Mouse (Mus musculus) kidney, adult 11 months (tissue): ENCODE measurements around the gene Gh.

Experiments
- DNase-seq: peaks from one replicate; pipeline ENCODE4 v3.0.0; 2022

The Gh gene

DNA sequence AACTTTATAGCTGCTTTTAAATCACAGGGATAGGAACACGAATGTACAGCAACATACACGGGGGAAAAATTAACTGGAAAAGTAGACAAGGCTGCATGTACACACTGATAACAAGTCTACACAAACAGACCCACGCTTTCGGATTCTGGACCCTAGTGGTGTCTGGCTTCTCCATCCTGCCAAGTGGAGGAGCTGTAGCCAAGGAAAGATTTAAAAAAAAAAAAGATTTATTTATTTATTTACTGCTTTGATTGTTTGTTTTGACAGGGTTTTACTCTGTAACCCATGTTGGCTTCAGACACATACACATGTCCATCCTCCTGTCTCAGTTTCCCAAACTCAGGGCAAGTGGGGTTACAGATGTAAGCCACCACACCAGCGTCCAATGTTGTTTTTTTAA is 5.8 kb upstream of the Gh start:
- DNase-seq: no peak

GRCm38 (mm10) chr11:106306758-106307157 is 5.1 kb upstream of the Gh start:
- no peak for DNase-seq

DNA sequence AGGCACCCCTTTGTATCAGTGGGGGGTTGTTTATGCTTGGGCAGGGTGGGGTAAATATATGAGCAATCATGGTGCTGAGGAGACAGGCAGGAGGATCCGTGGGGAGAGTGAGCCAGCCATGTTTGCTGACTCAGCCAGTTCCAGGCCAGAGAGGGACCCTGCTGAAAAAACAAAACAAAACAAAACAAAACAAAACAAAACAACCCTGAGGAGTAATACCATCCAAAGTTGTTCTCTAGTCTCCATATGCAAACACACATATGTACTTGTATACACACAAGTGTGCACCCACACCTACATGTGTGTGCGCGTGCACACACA is 4.4 kb upstream of the Gh start:
- no peak for DNase-seq

- no peak for DNase-seq
These were observed 3.8 kb upstream of the Gh start for GRCm38 (mm10) chr11:106305348-106306064.

DNA sequence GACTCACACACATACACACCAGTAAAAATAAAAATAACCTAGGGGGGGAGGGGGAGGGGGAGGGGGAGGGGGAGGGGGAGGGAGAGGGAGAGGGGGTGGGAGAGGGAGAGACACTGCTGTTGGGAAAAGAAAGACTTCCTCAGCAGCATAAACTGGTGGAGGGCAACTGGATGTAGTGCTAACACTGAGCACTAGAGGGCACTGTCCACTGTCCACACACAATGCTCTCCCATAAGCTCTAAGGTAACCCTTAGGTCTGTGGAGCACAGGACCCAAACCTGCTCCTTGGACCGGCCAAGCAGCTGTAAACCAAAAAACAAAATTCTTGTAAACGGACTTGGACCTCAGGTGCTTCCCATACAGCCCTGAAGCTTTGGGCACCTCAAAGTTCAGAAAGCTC is 969 bp upstream of the Gh start:
- DNase-seq: peak; percentile 31

DNA sequence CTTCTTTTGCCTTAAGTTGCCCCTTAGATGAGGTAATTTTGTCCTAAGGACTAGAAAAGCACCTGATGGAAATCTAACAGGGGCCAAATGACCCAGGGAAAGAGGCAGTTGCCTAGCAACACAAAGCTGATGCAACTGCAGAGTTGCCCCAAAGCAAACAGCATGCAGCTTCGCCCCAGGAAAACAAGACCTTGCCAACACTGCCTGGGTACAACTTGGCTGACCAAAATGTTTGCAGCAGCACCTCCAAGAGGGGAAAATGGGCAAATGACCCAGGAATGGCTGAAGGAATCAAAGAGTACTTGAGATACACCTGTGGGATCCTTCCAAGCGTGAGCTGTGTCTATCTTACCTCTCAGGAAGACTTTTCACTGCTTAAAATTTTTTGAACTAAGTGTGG is 9.8 kb downstream of the Gh start:
- no peak for DNase-seq

DNA sequence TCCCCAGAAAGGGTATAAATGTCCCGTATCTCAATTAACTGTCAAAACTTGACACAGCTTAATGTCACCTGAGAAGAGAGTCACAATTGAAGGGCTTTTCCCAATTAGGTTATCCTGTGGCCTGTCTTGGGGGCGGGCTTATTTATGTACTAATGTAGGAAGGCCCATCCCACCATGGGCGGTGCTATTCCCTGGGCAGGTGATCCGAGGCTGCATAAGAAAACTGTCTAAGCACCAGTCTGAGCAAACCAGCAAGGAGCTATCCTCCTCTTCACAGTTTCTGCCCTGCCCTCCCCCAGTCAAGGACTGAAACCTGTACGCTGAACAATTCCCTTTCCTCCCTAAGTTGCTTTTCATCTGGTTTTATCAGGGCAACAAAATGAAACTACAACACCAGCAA is 11.3 kb downstream of the Gh start:
- no peak for DNase-seq

DNA sequence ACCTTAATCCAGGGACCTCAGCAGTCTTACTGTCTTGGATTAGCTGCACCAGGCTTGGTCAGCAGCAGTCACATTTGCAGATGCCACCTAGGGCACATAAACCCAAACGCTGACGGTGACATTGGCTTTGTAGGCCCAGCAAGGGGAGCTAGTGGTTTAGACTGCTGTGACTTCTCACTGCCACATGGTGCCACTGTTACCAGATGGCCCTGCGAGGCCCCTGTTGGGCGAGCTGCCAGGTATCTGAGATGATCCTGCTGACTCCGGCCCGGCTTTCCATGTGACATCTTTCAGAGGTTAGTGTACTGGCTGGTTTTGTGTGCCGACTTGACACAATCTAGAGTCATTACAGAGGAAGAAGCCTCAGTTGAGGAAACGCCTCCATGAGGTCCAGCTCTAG is 12.3 kb downstream of the Gh start:
- peak; percentile 52 for DNase-seq

GRCm38 (mm10) chr11:106286987-106287386 is 14.7 kb downstream of the Gh start:
- no peak for DNase-seq

DNA sequence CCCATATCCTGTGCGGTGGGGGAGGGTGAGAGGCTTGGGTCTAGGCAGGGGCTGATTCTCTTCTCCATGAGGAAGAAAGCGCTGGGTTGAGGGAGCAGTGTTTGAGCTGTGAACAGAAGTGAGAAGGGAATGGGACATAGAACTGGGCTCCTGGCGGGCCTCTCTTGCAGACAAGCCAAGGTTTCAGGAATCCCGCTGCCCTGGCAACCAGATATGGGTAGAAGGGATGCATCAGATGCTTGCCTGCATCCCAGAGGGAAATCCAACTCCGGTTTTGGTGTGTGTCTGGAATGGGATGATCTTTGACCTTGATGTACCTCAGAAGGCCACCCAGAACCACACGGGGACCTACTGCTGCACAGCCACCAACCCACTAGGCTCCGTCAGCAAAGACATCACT is 15.5 kb downstream of the Gh start:
- no peak for DNase-seq

DNA sequence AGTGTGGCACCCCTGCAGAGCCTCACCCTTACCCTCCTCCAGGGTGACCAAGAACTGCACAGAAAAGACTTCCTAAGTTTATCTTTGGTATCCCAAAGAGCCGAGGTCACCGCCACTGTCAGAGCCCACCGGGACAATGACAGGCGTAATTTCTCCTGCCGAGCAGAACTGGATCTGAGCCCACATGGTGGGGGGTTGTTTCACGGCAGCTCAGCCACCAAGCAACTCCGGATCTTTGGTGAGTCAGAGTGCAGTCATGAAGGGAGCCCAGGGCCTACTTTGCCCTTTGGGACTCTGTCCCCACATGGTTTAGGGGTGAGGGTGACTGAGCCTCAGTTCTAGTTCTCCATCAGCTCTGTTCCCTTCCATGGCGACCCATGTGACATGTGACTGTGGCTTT is 17.5 kb downstream of the Gh start:
- DNase-seq: no peak

DNA sequence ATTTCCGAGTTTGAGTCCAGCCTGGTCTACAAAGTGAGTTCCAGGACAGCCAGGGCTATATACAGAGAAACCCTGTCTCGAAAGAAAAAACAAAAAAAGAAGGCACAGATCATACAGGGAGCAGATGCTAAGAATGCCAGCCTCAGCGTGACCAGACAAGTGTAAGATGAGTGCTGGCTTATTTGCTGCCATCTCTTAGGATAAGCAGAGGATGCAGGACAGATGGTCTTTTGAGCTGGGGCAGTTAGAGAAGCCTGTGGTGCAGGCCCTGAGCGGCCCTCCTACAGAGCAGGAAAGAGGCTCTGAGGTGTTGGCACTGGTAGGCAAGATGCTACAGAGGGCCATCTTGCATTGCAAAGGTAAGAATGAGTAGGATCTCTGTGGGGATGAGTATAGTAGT is 18.3 kb downstream of the Gh start:
- DNase-seq: no peak

- no peak for DNase-seq
These were observed 19.2 kb downstream of the Gh start for GRCm38 (mm10) chr11:106282452-106282851.

DNA sequence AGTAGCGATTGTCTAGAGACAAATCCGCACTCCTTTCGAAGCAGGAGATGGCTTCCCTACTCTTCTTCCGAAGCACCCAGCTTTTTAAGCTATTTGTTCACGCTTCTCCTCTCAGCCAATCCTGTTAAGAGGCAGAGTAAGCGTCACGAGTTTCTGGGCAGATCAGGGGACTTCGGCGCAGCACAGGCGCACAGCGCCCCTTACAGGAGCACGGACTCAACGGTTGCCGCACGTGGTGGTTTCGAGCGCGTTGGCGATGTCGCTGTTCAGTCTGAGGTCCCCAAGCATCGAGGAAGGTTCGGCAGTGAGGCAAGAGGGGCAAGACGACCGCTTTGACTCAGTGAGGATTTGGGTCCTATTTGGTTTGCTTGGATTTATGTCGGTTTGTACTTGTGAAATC is 25.2 kb downstream of the Gh start, which contains the start of gene Tcam1:
Gene Tcam1 (plus strand): TSS at position 219 of the 400 bp plus-strand sequence.
- peak; percentile 90 for DNase-seq

DNA sequence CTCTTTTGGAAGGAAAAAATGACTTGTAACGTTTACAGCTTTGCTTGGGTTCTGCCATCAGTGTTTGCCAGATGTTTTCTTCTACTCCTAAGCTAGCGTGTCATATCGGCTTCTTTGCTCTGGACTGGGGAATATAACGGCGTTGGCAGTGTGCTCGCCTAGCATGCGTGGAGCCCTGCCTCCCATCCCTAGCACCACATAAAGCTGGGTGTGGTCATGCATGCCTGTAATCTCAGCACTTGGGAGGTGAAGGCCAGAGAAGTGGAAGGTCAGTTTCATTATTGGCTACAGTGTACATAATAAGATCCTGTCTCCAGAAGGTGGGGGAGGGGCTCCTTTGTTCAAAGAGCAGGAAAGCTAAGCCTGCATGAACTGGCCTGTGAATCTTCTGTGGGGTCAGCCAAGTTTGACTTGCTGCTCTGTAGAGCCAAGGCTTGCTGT is 26.7 kb downstream of the Gh start:
- DNase-seq: peak; percentile 59

GRCm38 (mm10) chr11:106274374-106274773 is 27.3 kb downstream of the Gh start:
- no peak for DNase-seq

GRCm38 (mm10) chr11:106273811-106274210 is 27.9 kb downstream of the Gh start:
- DNase-seq: no peak

- no peak for DNase-seq
These were observed 28.4 kb downstream of the Gh start for GRCm38 (mm10) chr11:106273311-106273684.

DNA sequence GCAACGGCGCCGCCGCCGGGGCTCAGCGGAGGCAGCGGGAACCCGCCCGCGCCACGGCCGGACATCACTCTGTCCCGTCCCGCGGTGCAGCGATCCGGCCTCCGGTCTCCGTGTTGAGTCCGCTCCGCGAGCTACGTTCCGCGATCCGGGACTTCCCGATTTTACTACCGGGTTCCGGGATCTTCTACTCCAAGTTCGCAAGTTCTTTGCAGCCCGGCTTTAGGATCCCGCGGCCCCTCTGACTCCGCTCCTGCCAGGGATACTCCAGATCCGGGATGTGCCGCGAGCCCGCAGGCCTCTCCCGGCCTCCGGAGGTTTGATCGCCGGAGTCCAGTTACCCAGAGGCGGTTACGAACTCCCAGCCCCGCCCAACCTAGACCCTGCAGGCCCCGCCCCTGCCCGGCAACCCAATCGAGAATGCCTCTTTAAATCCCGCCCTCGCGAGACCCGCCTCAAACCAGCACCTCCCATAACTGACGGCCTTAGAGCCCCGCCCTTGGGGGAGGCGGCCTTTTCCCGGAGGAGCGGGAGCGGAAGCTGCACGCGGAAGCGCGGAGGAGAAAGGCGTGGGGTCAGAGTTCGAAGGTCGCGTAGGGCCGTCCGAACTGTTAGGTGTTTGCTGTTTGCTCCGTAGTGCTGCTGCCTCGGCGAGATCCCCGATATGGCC is 28.9 kb downstream of the Gh start, which contains the start of gene Smarcd2:
Gene Smarcd2 (minus strand): TSS at position 329 of the 667 bp plus-strand sequence.
- DNase-seq: peak; percentile 100

GRCm38 (mm10) chr11:106271794-106272643 is 29.6 kb downstream of the Gh start:
- no peak for DNase-seq

DNA sequence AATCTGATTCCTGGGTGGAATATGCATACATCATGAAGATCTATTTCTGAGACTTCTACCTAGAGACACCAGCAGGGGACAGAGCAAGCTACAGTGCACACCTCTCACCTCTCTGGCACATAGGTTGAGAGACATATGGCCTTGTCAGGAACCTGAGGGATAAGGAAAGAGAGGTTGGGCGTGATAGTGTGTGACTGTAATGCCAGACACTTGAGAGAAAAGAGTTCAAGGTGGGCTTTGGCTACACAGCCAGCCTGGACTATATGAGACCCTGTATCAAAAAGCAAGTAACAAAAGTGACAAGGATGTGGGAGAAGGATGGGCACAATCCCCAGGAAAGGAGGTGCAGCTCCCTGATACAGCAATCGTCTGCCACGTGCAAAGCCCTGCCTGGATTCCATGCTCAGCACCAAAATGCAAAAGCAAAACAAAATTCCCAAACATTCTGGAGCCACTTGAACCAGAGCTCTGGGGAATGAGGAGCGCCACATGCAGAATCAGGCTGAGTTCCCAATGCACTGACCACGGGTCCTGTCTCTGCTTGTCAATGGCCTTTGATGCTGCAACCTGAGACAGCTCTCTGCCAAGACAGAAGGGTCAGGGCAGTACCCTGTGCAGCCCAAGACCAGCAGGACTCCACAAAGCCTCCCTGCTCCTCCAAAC is 30.4 kb downstream of the Gh start:
- DNase-seq: peak; percentile 28

DNA sequence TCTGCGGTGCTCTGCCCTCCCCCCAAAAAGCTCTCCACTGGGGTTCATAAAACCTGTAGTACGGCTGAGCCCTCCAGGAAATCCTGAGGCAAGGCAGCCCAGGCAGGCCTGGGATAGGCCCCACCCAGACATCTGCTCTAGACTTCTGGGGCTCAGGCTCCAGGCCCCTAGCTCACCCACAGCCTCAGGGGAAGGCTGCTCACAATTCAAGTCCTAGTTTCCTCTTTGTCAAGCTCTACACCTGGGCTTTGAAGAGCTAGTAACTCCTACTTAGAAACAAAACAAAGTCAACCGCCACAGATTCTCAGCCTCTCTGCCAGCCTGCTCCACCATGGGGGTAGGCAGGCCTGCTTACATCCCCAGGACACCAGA is 32.6 kb downstream of the Gh start:
- no peak for DNase-seq

- peak; percentile 72 for DNase-seq
These were observed 33.2 kb downstream of the Gh start for GRCm38 (mm10) chr11:106268326-106269059.
